Mouse (Mus musculus) heart, postnatal 10 days (tissue): Measurements from ENCODE around the gene Usp4. TPM values are rescaled to one million over a fixed set of nuclear protein-coding genes. Genes with fewer than 3 reads are reported as not detected.
A peak's percentile ranks its signal among the peaks of the same experiment; 100 is the strongest.

Experiments used
- DNase-seq, 2 experiments: peaks; one replicate each; pipeline ENCODE4 v3.0.0; 2021
- intact Hi-C: fragments of 180-260 bp; cut with DNase I; formaldehyde crosslinking; loops from one replicate; pipeline ENCODE4 v1.15.1; 2025
- total RNA-seq, 2 experiments: library from RNA; stranded (reverse); gene quantifications; 2 replicates each; pipeline ENCODE4 v1.2.3; 2021

The Usp4 gene
- total RNA-seq, 2 experiments from 2014 or later = 94.3 to 95.7 TPM

- intact Hi-C loops = no loop called here
Measured at GRCm38 (mm10) chr9:108401186-108401960, 53.7 kb downstream of the Usp4 start.

DNA sequence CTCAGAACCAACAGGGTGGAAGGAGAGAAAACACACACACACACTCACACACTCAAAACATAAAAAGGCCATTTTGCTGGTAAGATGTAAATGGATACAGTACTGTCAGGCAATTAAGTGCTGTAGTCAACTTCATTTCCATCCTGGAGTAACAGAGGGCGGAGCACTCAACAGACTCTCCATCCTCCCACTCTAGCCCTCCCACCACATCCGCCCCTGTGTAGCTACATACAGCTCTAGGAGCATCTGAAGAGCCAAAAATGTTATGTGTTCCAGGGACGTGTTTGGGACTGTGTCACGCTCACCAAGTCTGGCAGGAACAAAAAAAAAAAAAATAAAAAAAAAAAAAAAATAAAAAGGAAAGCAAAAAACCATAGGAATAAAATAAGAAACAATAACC, 55.4 kb downstream of the Usp4 start:
- DNase-seq = no peak
- intact Hi-C loops = no loop called here

More at GRCm38 (mm10) chr9:108401186-108401960, 53.7 kb downstream of the Usp4 start:
- DNase-seq = peak; percentile 31 to 48

GRCm38 (mm10) chr9:108404451-108404850, 56.8 kb downstream of the Usp4 start:
- DNase-seq = no peak
- intact Hi-C loops = no loop called here

DNA sequence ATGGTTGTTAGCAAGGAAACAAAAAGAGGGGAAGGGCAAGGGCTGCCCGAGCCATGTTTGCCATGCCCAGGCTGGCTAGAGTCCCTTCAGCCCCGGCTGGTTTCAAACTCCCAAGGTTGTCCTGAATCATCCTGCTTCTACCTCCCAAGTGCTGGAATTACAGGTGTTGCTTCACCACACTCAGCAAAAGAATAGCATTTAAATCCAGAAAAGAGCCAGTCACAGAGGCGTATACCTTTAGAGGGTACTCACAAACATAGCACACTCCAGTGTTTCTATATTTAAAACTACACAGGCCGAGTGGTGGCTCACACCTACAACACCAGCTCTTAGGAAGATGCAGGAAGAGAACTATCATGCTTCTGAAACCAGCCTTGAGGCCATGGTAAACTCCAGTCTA, 61.9 kb downstream of the Usp4 start:
- DNase-seq = no peak
- intact Hi-C loops = loop anchor here (2.0 kb wide), 1 partner anchor 37 kb away; no protein-coding TSS in a partner anchor

- no peak for DNase-seq
- intact Hi-C loops = no loop called here
Measured at GRCm38 (mm10) chr9:108411381-108411942, 63.8 kb downstream of the Usp4 start.

- peak; percentile 48 to 55 for DNase-seq
- intact Hi-C loops = no loop called here
Measured at GRCm38 (mm10) chr9:108412221-108412620, 64.6 kb downstream of the Usp4 start.

- DNase-seq = no peak
- intact Hi-C loops = no loop called here
Measured at GRCm38 (mm10) chr9:108428384-108428783, 80.7 kb downstream of the Usp4 start, which contains the start of gene Ccdc36. Gene Ccdc36, minus strand, starts transcription at chr9:108428484.

- intact Hi-C loops = no loop called here
- no peak for DNase-seq
Measured at GRCm38 (mm10) chr9:108431431-108432067, 83.9 kb downstream of the Usp4 start.

DNA sequence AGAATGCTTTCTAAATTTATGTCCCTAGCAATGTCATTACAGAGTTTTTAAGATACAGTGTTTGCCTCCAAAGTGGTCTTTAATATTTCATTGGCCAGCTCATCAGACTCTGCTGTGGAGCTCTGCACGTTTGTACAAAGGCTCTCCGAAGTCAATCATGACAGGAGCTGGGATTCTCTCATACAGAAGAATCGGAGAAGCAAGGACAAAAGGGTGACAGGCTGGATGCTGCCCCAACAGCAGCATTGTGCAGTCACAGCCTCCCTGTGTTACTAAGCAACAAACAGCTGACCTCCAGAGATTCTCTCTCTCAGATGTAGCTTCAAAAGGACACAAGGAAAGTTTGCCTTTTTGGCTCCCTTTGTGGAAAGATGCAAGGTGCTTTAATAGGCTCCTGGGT, 88.5 kb downstream of the Usp4 start, which contains the start of gene BC048562:
TSS of gene BC048562 (plus strand) at position 301 of the 400 bp plus-strand sequence.
- intact Hi-C loops = no loop called here
- DNase-seq = no peak

GRCm38 (mm10) chr9:108439176-108439575, 91.5 kb downstream of the Usp4 start:
- intact Hi-C loops = no loop called here
- DNase-seq = no peak

DNA sequence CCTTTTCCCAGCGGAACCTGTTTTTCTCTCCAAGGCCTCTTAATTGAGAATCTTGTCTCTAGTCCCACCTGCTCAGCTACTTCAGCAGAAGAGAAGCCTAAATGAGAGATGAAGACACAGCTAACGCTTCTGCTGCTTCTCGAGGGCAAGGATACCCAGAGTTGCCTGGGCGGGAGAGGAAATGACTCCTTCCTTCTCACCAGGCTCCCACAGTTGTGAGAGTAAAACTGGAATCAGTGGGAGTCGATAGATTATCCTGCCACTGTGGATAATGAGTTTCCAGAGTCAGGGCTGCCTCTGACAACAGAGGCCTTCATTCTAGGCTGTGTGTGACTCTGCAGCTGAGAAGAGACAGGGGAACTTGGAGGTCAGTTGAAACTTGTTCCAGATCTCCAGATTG, 92.8 kb downstream of the Usp4 start:
- intact Hi-C loops = no loop called here
- DNase-seq = no peak

DNA sequence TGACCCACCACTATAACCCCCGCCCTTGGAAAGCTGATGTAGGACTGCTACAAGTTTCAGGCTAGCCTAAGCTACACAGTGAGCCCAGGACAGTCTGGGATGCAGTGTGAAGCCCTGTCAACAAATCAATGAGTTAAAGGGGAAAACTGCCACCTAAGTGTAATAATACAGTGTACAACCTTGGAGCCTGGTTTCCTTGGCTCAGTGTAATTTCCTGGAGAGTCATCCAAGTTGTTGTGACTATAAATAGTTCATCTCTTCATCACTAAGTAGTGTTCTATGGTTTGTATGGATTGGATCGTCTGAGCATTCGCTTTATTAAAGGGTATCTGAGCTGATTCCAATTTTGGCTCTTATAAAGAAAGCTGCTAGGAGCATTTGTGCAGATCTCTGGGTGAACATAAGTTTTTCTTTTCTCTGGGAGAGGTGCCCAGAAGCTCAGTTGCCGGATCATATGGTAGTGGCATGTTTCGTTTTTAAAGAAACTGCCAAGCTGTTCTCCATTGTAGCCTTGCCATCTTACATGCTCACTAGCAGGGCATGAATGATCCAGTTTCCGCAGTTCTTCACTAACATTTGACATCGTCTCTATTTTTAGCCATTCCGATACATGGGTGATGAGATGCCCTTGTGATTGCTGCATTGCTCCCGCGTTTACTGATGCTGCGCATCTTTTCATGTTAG, 93.7 kb downstream of the Usp4 start:
- peak in 1 of 2 experiments; percentile 39 for DNase-seq
- intact Hi-C loops = no loop called here

Other genes with a start within 250 kb of the Usp4 start
- under 1 TPM; 0.05 to 0.07 TPM for gene Bsn, start 157.5 kb upstream of the Usp4 start, total RNA-seq
- 100 to 1,000 TPM; 369 to 394 TPM for gene Dag1, start 83.9 kb upstream of the Usp4 start, total RNA-seq
- 10 to 100 TPM; 20.5 to 21.8 TPM for gene Nicn1, start 57.4 kb upstream of the Usp4 start, total RNA-seq
- gene Amt, start 51.0 kb upstream of the Usp4 start, total RNA-seq = 1 to 10 TPM; 5.2 to 6.9 TPM
- 100 to 1,000 TPM; 328 to 329 TPM for gene Rhoa, start 41.7 kb upstream of the Usp4 start, total RNA-seq
- gene Tcta, start 41.7 kb upstream of the Usp4 start, total RNA-seq = 10 to 100 TPM; 24.4 to 30.0 TPM
- 100 to 1,000 TPM; 152 to 166 TPM for gene Gpx1, start 8.9 kb upstream of the Usp4 start, total RNA-seq
- gene 1700102P08Rik, start 45.0 kb downstream of the Usp4 start, total RNA-seq = under 1 TPM; 0.31 to 0.74 TPM
- not detected for gene Ccdc36, start 80.6 kb downstream of the Usp4 start, total RNA-seq
- not detected for gene BC048562, start 88.6 kb downstream of the Usp4 start, total RNA-seq
- 10 to 100 TPM; 27.7 to 31.3 TPM for gene Ccdc71, start 112.7 kb downstream of the Usp4 start, total RNA-seq
- 10 to 100 TPM; 29.2 to 33.4 TPM for gene Klhdc8b, start 113.7 kb downstream of the Usp4 start, total RNA-seq
- 100 to 1,000 TPM; 284 to 331 TPM for gene Lamb2, start 131.9 kb downstream of the Usp4 start, total RNA-seq
- 100 to 1,000 TPM in 1 of 2 experiments, 10 to 100 TPM in 1; 98.4 to 103 TPM for gene Usp19, start 142.7 kb downstream of the Usp4 start, total RNA-seq
- 10 to 100 TPM; 84.4 to 86.3 TPM for gene Qars, start 159.9 kb downstream of the Usp4 start, total RNA-seq
- 10 to 100 TPM; 83.5 to 89.6 TPM for gene Qrich1, start 169.0 kb downstream of the Usp4 start, total RNA-seq
- 10 to 100 TPM; 62.3 to 70.0 TPM for gene Impdh2, start 212.4 kb downstream of the Usp4 start, total RNA-seq
- 10 to 100 TPM; 54.5 to 58.6 TPM for gene Ndufaf3, start 219.6 kb downstream of the Usp4 start, total RNA-seq
- 10 to 100 TPM; 21.0 TPM for gene Dalrd3, start 222.0 kb downstream of the Usp4 start, total RNA-seq
- 10 to 100 TPM; 30.2 to 36.4 TPM for gene Wdr6, start 230.9 kb downstream of the Usp4 start, total RNA-seq
- 10 to 100 TPM; 12.7 to 15.1 TPM for gene P4htm, start 249.8 kb downstream of the Usp4 start, total RNA-seq